Mouse (Mus musculus): Measurements from ENCODE around the gene Slc12a9. TPM values are rescaled to one million over a fixed set of nuclear protein-coding genes. Genes with fewer than 3 reads are reported as not detected.
"Not testable (repeated sequence)": the region's sequence is repeated elsewhere in the genome, so short reads cannot be mapped to it uniquely, and the experiment has no call there.

Gene Slc12a9
- total RNA-seq, 2 experiments from 2014 or later, result 8.2 to 10.3 TPM

DNA sequence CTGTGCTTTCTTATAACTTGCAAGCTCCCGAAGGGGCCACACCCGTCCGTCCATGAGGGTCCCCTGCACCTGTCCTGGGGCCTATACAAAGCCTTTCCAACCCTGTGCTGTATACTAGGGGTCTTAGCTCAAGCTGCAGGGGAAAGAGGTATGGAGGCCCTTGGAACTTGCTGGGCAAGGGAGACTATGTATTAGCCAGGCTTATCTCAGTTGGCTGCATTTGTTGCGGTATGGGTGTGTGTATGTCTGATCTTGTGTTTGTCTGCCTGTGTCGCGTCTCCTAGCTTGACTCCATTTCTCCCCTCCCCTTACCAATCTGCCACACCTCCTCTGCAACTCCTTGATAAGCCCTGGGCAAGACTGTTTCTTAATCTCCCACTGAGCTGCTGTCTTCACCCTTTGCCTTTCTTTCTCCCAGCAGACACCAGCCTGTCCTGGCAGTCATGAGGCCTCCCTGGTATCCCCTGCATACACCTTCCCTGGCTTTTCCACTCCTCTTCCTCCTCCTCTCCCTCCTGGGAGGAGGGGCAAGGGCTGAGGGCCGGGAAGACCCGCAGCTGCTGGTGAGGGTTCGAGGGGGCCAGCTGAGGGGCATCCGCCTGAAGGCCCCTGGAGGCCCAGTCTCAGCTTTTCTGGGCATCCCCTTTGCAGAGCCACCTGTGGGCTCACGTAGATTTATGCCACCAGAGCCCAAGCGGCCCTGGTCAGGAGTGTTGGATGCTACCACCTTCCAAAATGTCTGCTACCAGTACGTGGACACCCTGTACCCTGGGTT lies 43.6 kb downstream of the Slc12a9 start:
- no peak for DNase-seq (ENCODE audit: low spot score in 2 of 2)

DNA sequence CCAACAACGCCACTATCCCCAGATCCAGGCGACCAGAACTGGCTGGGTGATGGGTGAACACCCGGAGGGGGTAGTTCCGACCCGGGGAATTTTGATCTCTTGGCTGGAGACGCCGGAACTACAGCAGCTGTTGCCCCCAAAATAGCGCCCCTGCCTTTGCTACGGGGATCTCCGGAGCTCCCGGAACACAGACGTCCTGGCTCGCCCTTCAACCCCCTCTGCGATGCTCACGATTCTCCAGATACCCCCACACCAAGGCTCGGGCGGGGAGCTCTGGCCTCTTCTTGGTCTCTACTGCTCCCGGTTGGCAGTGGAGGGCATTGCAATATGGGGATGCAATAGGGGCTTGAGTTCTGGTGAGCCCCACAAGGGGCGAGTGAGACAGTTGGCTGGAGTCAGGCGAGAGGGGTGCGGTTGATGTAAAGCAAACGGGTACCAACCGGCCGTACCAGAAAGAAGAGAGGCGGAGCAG lies 44.4 kb downstream of the Slc12a9 start:
- peak in 1 of 2 experiments; percentile 47 for DNase-seq (ENCODE audit: low spot score in 2 of 2)

GRCm38 (mm10) chr5:137287953-137288743 lies 45.2 kb downstream of the Slc12a9 start:
- no peak for DNase-seq (ENCODE audit: low spot score in 2 of 2)

DNA sequence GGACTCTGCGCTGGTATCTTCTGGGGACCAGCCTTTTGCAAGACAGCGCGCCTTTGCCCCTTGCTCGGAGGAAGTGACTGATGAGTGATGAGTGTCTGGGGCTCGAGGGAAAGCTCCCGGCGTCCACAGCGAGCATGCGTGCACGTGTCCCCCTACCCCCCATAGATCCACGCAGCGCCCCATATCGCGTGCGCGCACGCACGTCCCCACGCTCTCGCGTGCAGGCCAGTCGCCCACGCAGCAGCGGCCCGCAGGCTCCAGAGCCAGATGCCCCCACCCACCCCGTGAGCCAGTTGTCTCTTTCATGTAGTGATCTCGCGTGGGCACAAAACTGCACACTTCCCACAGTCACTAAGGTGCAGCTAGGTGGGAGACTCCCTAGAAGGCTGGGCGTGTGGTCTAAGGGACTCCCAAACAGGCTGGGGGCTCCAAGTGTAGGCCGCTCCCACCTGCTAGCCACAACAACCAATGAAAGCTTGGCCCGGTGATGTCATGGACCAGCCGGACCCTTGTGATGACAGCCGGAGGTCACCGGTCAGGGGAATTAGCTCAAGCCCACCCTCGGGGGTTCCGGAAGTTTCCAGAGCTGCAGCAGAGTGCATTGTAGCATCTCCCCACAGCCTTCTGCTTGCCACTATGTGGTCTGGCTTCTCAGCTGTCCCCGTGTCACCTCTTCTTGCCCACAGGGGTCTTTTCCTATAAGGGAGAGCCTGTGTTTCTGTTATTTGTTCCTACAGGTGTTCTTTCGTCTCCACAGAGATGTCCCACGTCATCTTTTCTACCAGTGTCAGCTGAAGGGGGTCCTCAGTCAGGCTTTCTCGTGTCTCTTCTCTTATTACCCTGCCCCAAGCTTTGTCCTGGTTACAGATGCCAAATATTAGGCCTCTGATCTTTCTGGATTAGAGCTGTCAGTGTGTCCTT lies 46.1 kb downstream of the Slc12a9 start, which contains the start of gene Ache:
Gene Ache (plus strand): TSS at position 488 of the 921 bp plus-strand sequence.
- no peak for DNase-seq (ENCODE audit: low spot score in 2 of 2)

DNA sequence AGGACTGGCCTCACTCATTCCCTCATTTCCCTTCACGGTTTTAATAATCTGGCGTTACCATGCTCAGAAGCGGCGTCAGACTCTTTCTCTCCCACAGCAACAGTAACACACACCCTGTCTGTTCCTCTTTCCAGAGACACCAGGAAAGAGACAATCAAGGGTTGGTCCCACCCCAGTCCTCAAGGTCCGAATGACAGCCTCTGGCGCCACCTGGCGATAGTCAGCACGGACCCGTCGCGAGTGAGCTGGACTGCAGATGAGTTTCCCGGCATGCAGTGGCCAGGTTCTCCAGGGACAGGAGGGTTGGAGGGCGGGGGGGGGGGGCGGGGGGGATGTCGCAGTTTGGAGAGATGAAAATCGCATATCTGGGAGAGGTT lies 46.8 kb downstream of the Slc12a9 start:
- peak; percentile 76 to 91 for DNase-seq (ENCODE audit: low spot score in 2 of 2)

GRCm38 (mm10) chr5:137285986-137286385 lies 47.4 kb downstream of the Slc12a9 start:
- DNase-seq (ENCODE audit: low spot score in 2 of 2), result no peak

- no peak for DNase-seq (ENCODE audit: low spot score in 2 of 2)
These were observed 48.4 kb downstream of the Slc12a9 start for GRCm38 (mm10) chr5:137285045-137285444.

DNA sequence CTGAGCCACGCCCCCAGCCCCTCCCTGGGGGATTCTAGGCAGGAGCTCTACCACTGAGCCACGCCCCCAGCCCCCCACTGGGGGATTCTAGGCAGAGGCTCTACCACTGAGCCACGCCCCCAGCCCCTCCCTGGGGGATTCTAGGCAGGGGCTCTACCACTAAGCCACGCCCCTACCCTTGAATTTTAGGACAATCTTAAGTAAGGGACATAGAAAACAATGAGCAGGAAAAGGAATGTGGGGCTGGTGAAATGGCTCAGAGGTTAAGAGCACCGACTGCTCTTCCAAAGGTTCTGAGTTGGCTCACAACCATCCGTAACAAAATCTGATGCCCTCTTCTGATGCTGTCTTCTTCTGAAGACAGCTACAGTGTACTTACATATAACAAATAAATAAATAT lies 49.0 kb downstream of the Slc12a9 start:
- DNase-seq (ENCODE audit: low spot score in 2 of 2), result not testable (repeated sequence)

DNA sequence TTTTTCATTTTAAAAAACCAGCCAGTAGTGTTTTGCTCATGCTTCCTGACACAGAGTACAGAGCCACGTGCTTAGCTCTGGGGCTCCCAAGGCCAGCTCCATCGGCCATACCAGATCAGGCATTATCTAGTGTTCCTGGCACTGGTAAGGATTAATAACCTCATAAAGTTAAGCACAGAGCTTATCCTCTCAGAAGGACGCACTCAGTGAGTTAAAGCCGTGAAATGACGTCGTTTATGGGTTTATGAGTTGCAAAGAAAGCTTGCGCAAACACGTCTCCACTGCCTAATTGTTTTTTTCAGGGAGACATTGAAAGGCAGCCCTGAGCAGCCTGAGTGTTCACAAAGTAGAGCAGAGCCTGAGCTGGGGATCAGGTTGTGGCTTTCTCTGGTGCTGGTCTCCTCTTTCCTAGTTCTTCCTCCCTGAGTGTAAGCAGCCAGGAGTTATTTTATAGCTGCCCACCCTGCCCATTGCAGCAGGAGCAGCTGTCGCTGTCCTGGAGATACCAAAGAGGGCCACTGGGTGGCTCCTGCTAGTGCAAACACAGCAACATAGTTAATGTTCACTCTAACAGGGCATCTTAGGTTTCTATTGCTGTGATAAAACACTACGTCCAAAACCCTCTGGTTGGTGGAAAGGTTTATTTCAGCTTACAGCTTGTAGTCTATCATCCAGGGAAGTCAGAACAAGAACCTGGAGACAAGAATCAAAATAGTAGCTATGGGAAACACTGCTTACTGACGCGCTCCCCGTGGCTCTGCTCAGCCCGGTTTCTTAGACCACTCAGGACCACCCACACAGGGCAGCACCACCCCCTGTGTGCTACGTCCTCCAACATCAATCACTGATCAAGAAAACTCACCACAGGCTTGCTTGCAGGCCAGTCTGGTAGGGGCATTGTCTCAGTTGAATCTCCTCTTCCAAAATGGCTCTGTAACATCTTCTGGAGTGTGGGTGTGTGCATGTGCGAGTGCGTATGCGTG lies 55.7 kb downstream of the Slc12a9 start:
- DNase-seq (ENCODE audit: low spot score in 2 of 2), result no peak

GRCm38 (mm10) chr5:137268131-137268910 lies 65.1 kb downstream of the Slc12a9 start:
- no peak for DNase-seq (ENCODE audit: low spot score in 2 of 2)

DNA sequence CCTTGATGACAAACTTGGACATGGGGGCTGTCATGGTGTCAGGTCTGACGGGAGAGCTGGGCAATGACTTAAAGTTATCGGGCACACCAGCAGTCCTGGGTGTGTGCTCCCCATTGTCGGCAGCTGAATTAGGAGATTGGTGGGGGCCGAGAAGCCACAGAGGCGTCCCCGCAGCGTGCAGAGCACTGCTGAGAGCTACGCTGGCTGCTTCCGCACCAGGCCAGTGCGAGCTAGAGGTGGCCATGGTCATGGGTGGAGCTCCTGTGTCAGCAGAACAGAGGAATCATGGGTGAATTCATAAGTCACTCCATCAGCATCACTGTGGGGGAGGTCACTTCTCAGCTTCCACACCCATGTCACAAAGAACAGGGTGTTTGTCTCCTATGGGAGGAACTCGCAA lies 68.6 kb downstream of the Slc12a9 start:
- DNase-seq (ENCODE audit: low spot score in 2 of 2), result no peak

Small RNA genes lying within 50 kb of the gene (microRNA-seq; reads per million reads assigned to microRNA genes)
- gene Mir7036, result 0.85 reads per million
- gene Mir8116, result 0.63 reads per million

Other genes with a start within 250 kb of the Slc12a9 start
- gene Trim56, start 217.4 kb downstream of the Slc12a9 start, total RNA-seq (2021), result 10 to 100 TPM; 13.6 to 13.8 TPM
- gene Muc3, start 184.3 kb downstream of the Slc12a9 start, total RNA-seq (2021), result not detected
- gene Muc3a, start 121.2 kb downstream of the Slc12a9 start, total RNA-seq (2021), result under 1 TPM; 0.88 to 0.98 TPM
- gene Ache, start 46.1 kb downstream of the Slc12a9 start, total RNA-seq (2021), result 10 to 100 TPM; 68.5 to 78.9 TPM
- 10 to 100 TPM; 47.7 to 51.2 TPM for gene Ufsp1, start 39.0 kb downstream of the Slc12a9 start, total RNA-seq (2021)
- gene Srrt, start 25.9 kb downstream of the Slc12a9 start, total RNA-seq (2021), result 100 to 1,000 TPM; 113 to 138 TPM
- 10 to 100 TPM; 31.2 to 31.9 TPM for gene Trip6, start 19.2 kb downstream of the Slc12a9 start, total RNA-seq (2021)
- 10 to 100 TPM; 56.9 to 57.6 TPM for gene Ephb4, start 16.5 kb upstream of the Slc12a9 start, total RNA-seq (2021)
- gene Zan, start 143.5 kb upstream of the Slc12a9 start, total RNA-seq (2021), result under 1 TPM; 0.18 to 0.56 TPM
- 10 to 100 TPM; 19.8 to 22.6 TPM for gene Pop7, start 168.9 kb upstream of the Slc12a9 start, total RNA-seq (2021)
- gene Gigyf1, start 185.0 kb upstream of the Slc12a9 start, total RNA-seq (2021), result 10 to 100 TPM; 27.5 to 30.7 TPM
- gene Epo, start 199.6 kb upstream of the Slc12a9 start, total RNA-seq (2021), result not detected
- 100 to 1,000 TPM; 483 to 529 TPM for gene Gnb2, start 199.9 kb upstream of the Slc12a9 start, total RNA-seq (2021)
- gene Actl6b, start 219.9 kb upstream of the Slc12a9 start, total RNA-seq (2021), result not detected
- gene Tfr2, start 236.2 kb upstream of the Slc12a9 start, total RNA-seq (2021), result under 1 TPM; 0.29 to 0.31 TPM

Data from gastrocnemius, postnatal 4 days (tissue).